Mouse (Mus musculus) bone marrow macrophage, adult 2 months (primary cell): ENCODE results near the gene Agl. TPM values are rescaled to one million over a fixed set of nuclear protein-coding genes. Genes with fewer than 3 reads are reported as not detected.

Experiments used
- H3K27ac ChIP-seq: 2 replicates; pipeline ENCODE4 v1.5.1; 2012; ENCODE audit warnings: low read depth, low read length; ENCODE audit not compliant: insufficient read depth
- H3K4me1 ChIP-seq: 2 replicates; pipeline ENCODE4 v1.6.1; 2012; ENCODE audit warnings: low read length; ENCODE audit not compliant: control insufficient read depth, insufficient read depth
- H3K4me3 ChIP-seq: 2 replicates; pipeline ENCODE4 v1.5.1; 2012; ENCODE audit warnings: mild to moderate bottlenecking, low read length, moderate library complexity; ENCODE audit not compliant: insufficient read depth
- CTCF ChIP-seq: IDR thresholded peaks from 2 replicates; pipeline ENCODE4 v1.5.1; 2012; ENCODE audit warnings: low read depth, mild to moderate bottlenecking, low read length, moderate library complexity
- POLR2A ChIP-seq: IDR thresholded peaks from 2 replicates; pipeline ENCODE4 v1.6.1; 2012; ENCODE audit warnings: mild to moderate bottlenecking, low read depth, low read length, borderline replicate concordance
- polyA plus RNA-seq: library from polyadenylated mRNA; stranded (reverse); fragments of >200 nt; gene quantifications from 2 replicates; pipeline ENCODE4 v1.2.4, GENCODE M21; 2012; ENCODE audit not compliant: missing spikeins, insufficient read depth, insufficient read length

Gene Agl
- polyA plus RNA-seq, 1 experiment, result 21.4 TPM

- TF ChIP-seq POLR2A, result no peak
- no peak for TF ChIP-seq CTCF
- no peaks in the 10 kb centered on the region; the same call in 1 of the 2 replicates for H3K4me1 ChIP-seq
- no peak overlapping the region for H3K4me3 ChIP-seq
- no peak overlapping the region for H3K27ac ChIP-seq
Measured at GRCm38 (mm10) chr3:116701601-116702000, 106.4 kb downstream of the Agl start.

GRCm38 (mm10) chr3:116698786-116699185 lies 109.2 kb downstream of the Agl start:
- peaks cover 4% of the 10 kb centered on the region for H3K4me1 ChIP-seq
- H3K27ac ChIP-seq, result no peak overlapping the region
- TF ChIP-seq POLR2A (no peak), CTCF (no peak)
- H3K4me3 ChIP-seq, result no peak overlapping the region

GRCm38 (mm10) chr3:116695666-116695985 lies 112.3 kb downstream of the Agl start:
- H3K4me1 ChIP-seq, result peaks cover 4% of the 10 kb centered on the region
- no peak overlapping the region for H3K4me3 ChIP-seq
- TF ChIP-seq POLR2A (no peak), CTCF (no peak)
- no peak overlapping the region for H3K27ac ChIP-seq

GRCm38 (mm10) chr3:116694955-116695665 lies 112.9 kb downstream of the Agl start:
- H3K27ac ChIP-seq, result no peak overlapping the region
- peaks cover 4% of the 10 kb centered on the region for H3K4me1 ChIP-seq
- no peak overlapping the region for H3K4me3 ChIP-seq
- TF ChIP-seq POLR2A, result no peak
- no peak for TF ChIP-seq CTCF

- no peak overlapping the region for H3K27ac ChIP-seq
- peaks cover 4% of the 10 kb centered on the region for H3K4me1 ChIP-seq
- no peak overlapping the region for H3K4me3 ChIP-seq
- TF ChIP-seq CTCF (no peak), POLR2A (no peak)
Measured at GRCm38 (mm10) chr3:116694312-116694711, 113.7 kb downstream of the Agl start.

Other genes starting within 250 kb of the Agl start
- gene Lrrc39, start 245.2 kb downstream of the Agl start, polyA plus RNA-seq, result 0.35 TPM in 1 of 2 replicates, not detected in the other
- 19.9 and 25.8 TPM in 2 replicates for gene Sass6, start 213.2 kb downstream of the Agl start, polyA plus RNA-seq
- gene Trmt13, start 193.6 kb downstream of the Agl start, polyA plus RNA-seq, result 17.7 and 22.6 TPM in 2 replicates
- gene Mfsd14a, start 145.5 kb downstream of the Agl start, polyA plus RNA-seq, result 53.9 and 59.8 TPM in 2 replicates
- gene Gm43191, start 126.9 kb downstream of the Agl start, polyA plus RNA-seq, result not detected in 2 replicates
- 22.8 and 24.1 TPM in 2 replicates for gene Slc35a3, start 95.3 kb downstream of the Agl start, polyA plus RNA-seq
- gene Frrs1, start 51.3 kb upstream of the Agl start, polyA plus RNA-seq, result 74.9 and 77.9 TPM in 2 replicates
- gene 4930455H04Rik, start 160.1 kb upstream of the Agl start, polyA plus RNA-seq, result not detected in 2 replicates
- 0.24 TPM in 1 of 2 replicates, not detected in the other for gene Palmd, start 160.8 kb upstream of the Agl start, polyA plus RNA-seq